Mouse (Mus musculus) neural tube, embryonic 12.5 days (tissue): Measurements from ENCODE around the gene Rlim. TPM values are rescaled to one million over a fixed set of nuclear protein-coding genes. Genes with fewer than 3 reads are reported as not detected.

Source experiments
- ATAC-seq: fragments of 200-750 bp; cut with Nextera tagmentation; 2 replicates; pipeline ENCODE4 v1.8.0; 2017; ENCODE audit warnings: low read depth, mild to moderate bottlenecking, moderate TSS enrichment, moderate library complexity; ENCODE audit not compliant: low FRiP score
- H3K27ac ChIP-seq: fragments of 300-500 bp; sonication (generic); 2 replicates; pipeline ENCODE4 v1.5.1; 2016
- H3K27me3 ChIP-seq: fragments of 300-500 bp; sonication (generic); replicated peaks from 2 replicates; pipeline ENCODE4 v1.6.1; 2016; ENCODE audit warnings: mild to moderate bottlenecking
- H3K36me3 ChIP-seq: fragments of 300-500 bp; sonication (generic); 2 replicates; pipeline ENCODE4 v1.6.1; 2016; ENCODE audit warnings: mild to moderate bottlenecking
- H3K4me1 ChIP-seq: fragments of 300-500 bp; sonication (generic); 2 replicates; pipeline ENCODE4 v1.6.1; 2016
- H3K4me2 ChIP-seq: fragments of 300-500 bp; sonication (generic); replicated peaks from 2 replicates; pipeline ENCODE4 v1.6.1; 2016; ENCODE audit warnings: mild to moderate bottlenecking
- H3K4me3 ChIP-seq: fragments of 300-500 bp; sonication (generic); 2 replicates; pipeline ENCODE4 v1.5.1; 2016
- H3K9ac ChIP-seq: fragments of 300-500 bp; sonication (generic); 2 replicates; pipeline ENCODE4 v1.6.1; 2016; ENCODE audit warnings: mild to moderate bottlenecking
- H3K9me3 ChIP-seq: fragments of 300-500 bp; sonication (generic); 2 replicates; pipeline ENCODE4 v1.6.1; 2016; ENCODE audit warnings: mild to moderate bottlenecking
- WGBS: fragments of 180-500 bp; shearing (Covaris S2); methylation state at CpG from one replicate; pipeline ENCODE4 v1.1.7; 2016; 5-methylcytosine and 5-hydroxymethylcytosine counted together
- polyA plus RNA-seq: library from polyadenylated mRNA; unstranded; fragments of >200 nt; fragmentation: Nextera tagmentation; extraction: Ambion mirVana; gene quantifications from 2 replicates; pipeline ENCODE4 v1.2.1, GENCODE M21; 2016

The Rlim gene
- polyA plus RNA-seq, 1 experiment from 2014 or later = 40.4 TPM

GRCm38 (mm10) chrX:103980590-103981168 is 405 bp downstream of the Rlim start:
- peak; percentile 60 for ATAC-seq
- Histone ChIP-seq H3K36me3 (no peaks in the 10 kb centered on the region), H3K27ac (peak overlapping the region; percentile 89), H3K27me3 (0 out of 2 replicates have a peak, but pooled peaks cover 6% of the 10 kb centered on the region), H3K4me1 (no peaks in the 10 kb centered on the region), H3K9ac (peak overlapping the region; percentile 88), H3K4me3 (peak overlapping the region; percentile 70), H3K4me2 (peak overlapping the region; percentile 60), H3K9me3 (no peaks in the 10 kb centered on the region)
- WGBS = 26% methylated on average over 51 of the region's 51 CpGs

GRCm38 (mm10) chrX:103980036-103980435 is 1.0 kb downstream of the Rlim start:
- peak overlapping the region; percentile 60 for H3K4me2 ChIP-seq
- peak overlapping the region; percentile 70 for H3K4me3 ChIP-seq
- 0 out of 2 replicates have a peak, but pooled peaks cover 6% of the 10 kb centered on the region for H3K27me3 ChIP-seq
- H3K27ac ChIP-seq = no peak overlapping the region
- peak overlapping the region; percentile 88 for H3K9ac ChIP-seq
- no peaks in the 10 kb centered on the region for H3K36me3 ChIP-seq
- no peak for ATAC-seq
- H3K9me3 ChIP-seq = no peaks in the 10 kb centered on the region
- no peaks in the 10 kb centered on the region for H3K4me1 ChIP-seq
- 14% methylated on average over 12 of the region's 12 CpGs for WGBS

GRCm38 (mm10) chrX:103939701-103940100 is 41.4 kb downstream of the Rlim start:
- no peaks in the 10 kb centered on the region for H3K36me3 ChIP-seq
- H3K27ac ChIP-seq = no peak overlapping the region
- no peak for ATAC-seq
- H3K9me3 ChIP-seq = no peaks in the 10 kb centered on the region
- H3K9ac ChIP-seq = no peak overlapping the region
- no peak overlapping the region for H3K4me2 ChIP-seq
- H3K27me3 ChIP-seq = no peaks in the 10 kb centered on the region
- no peaks in the 10 kb centered on the region for H3K4me1 ChIP-seq
- H3K4me3 ChIP-seq = no peak overlapping the region
- WGBS = 97% methylated on average over 3 of the region's 3 CpGs

- WGBS = 26% methylated on average over 3 of the region's 3 CpGs
- no peak overlapping the region for H3K4me2 ChIP-seq
- H3K9me3 ChIP-seq = no peaks in the 10 kb centered on the region
- no peak for ATAC-seq
- no peak overlapping the region for H3K27ac ChIP-seq
- H3K4me3 ChIP-seq = no peak overlapping the region
- no peaks in the 10 kb centered on the region for H3K36me3 ChIP-seq
- H3K27me3 ChIP-seq = no peaks in the 10 kb centered on the region
- no peak overlapping the region for H3K9ac ChIP-seq
- H3K4me1 ChIP-seq = no peaks in the 10 kb centered on the region
These were observed 43.8 kb downstream of the Rlim start for GRCm38 (mm10) chrX:103937333-103937732.

- no peak overlapping the region for H3K4me3 ChIP-seq
- no peaks in the 10 kb centered on the region for H3K36me3 ChIP-seq
- no peak overlapping the region for H3K27ac ChIP-seq
- WGBS = 52% methylated on average over 2 of the region's 2 CpGs
- no peaks in the 10 kb centered on the region for H3K9me3 ChIP-seq
- no peaks in the 10 kb centered on the region for H3K4me1 ChIP-seq
- no peak overlapping the region for H3K9ac ChIP-seq
- no peak overlapping the region for H3K4me2 ChIP-seq
- H3K27me3 ChIP-seq = peaks cover 4% of the 10 kb centered on the region; the same call in 1 of the 2 replicates
- ATAC-seq = no peak
These were observed 58.6 kb downstream of the Rlim start for GRCm38 (mm10) chrX:103922436-103922835.

- Histone ChIP-seq H3K36me3 (no peaks in the 10 kb centered on the region), H3K27ac (no peak overlapping the region), H3K4me2 (no peak overlapping the region), H3K9me3 (no peaks in the 10 kb centered on the region), H3K27me3 (peaks cover 11% of the 10 kb centered on the region; the same call in 1 of the 2 replicates), H3K9ac (no peak overlapping the region), H3K4me1 (no peaks in the 10 kb centered on the region), H3K4me3 (no peak overlapping the region)
- ATAC-seq = no peak
- 61% methylated on average over 5 of the region's 5 CpGs for WGBS
These were observed 62.1 kb downstream of the Rlim start for GRCm38 (mm10) chrX:103918954-103919353.

- ATAC-seq = 0 out of 2 replicates have a peak, but pooled peaks have one; percentile 13
- no peak overlapping the region for H3K4me2 ChIP-seq
- no peak overlapping the region for H3K27ac ChIP-seq
- 5% methylated on average over 3 of the region's 3 CpGs for WGBS
- H3K4me3 ChIP-seq = no peak overlapping the region
- no peaks in the 10 kb centered on the region for H3K9me3 ChIP-seq
- peaks cover 16% of the 10 kb centered on the region; the same call in 1 of the 2 replicates for H3K27me3 ChIP-seq
- no peak overlapping the region for H3K9ac ChIP-seq
- H3K36me3 ChIP-seq = no peaks in the 10 kb centered on the region
- no peaks in the 10 kb centered on the region for H3K4me1 ChIP-seq
These were observed 66.3 kb downstream of the Rlim start for GRCm38 (mm10) chrX:103914790-103915189.

Other genes starting within 250 kb of the Rlim start
- 13.1 and 14.4 TPM in 2 replicates for gene Slc16a2, start 159.3 kb downstream of the Rlim start, polyA plus RNA-seq
- 4.9 and 5.2 TPM in 2 replicates for gene Nexmif, start 219.9 kb upstream of the Rlim start, polyA plus RNA-seq